Mouse (Mus musculus): ENCODE results near the gene Trcg1.

Gene Trcg1

GRCm38 (mm10) chr9:57297938-57298337 is 61.6 kb downstream of the Trcg1 start:
- DNase-seq (ENCODE audit: low spot score): no peak

Data from testis, postnatal 10 days (tissue).